Mouse (Mus musculus) bone marrow, adult 2 months (tissue): ENCODE results near the gene Gls.

Experiments used
- CTCF ChIP-seq: fragments of 200-500 bp; IDR thresholded peaks from 2 replicates; pipeline ENCODE4 v1.5.1; 2011; ENCODE audit warnings: low read length, control low read depth; ENCODE audit not compliant: control insufficient read depth, insufficient read depth
- POLR2A ChIP-seq: fragments of 200-500 bp; IDR thresholded peaks from 2 replicates; pipeline ENCODE4 v1.6.1; 2011; ENCODE audit warnings: low read depth, mild to moderate bottlenecking, control low read depth, low read length, borderline replicate concordance; ENCODE audit not compliant: control insufficient read depth

- TF ChIP-seq CTCF (no peak), POLR2A (no peak)
Observed at GRCm38 (mm10) chr1:52248899-52249556, 16.0 kb upstream of the Gls start.
